In genomic region chr17:26142796-26143195, GRCm38 (mm10) we compare ENCODE assay signal across 18 mouse cellular contexts.
"Had no signal": no experiment of that assay in that cellular context is flagged by ENCODE, and none has a peak within 500 bp of the region (broad histone marks: within the 10 kb centered on the region; RNA-seq: fewer than 3 reads in every experiment).

No protein-coding gene starts in this region.

- ATAC-seq: midbrain, embryonic 13.5 days; midbrain, embryonic 16.5 days had no signal

- H3K27ac ChIP-seq: kidney, postnatal 0 days; left cerebral cortex, adult 2 months; liver, embryonic 13.5 days; midbrain, embryonic 13.5 days; neural tube, embryonic 12.5 days; neural tube, embryonic 15.5 days; stomach, postnatal 0 days had no signal

- H3K9ac ChIP-seq: liver, embryonic 13.5 days; midbrain, embryonic 13.5 days; neural tube, embryonic 12.5 days; neural tube, embryonic 15.5 days had no signal

- H3K4me3 ChIP-seq: left cerebral cortex, adult 2 months; liver, embryonic 13.5 days; midbrain, embryonic 13.5 days; neural tube, embryonic 12.5 days; neural tube, embryonic 15.5 days had no signal

- H3K4me2 ChIP-seq: liver, embryonic 13.5 days; midbrain, embryonic 13.5 days; neural tube, embryonic 12.5 days; neural tube, embryonic 15.5 days had no signal

- H3K9me3 ChIP-seq: liver, embryonic 13.5 days; midbrain, embryonic 13.5 days; neural tube, embryonic 12.5 days; neural tube, embryonic 15.5 days had no signal

- DNase-seq: kidney, adult 9 months; kidney, postnatal 36 days; layer of hippocampus, postnatal 36 days; liver, embryonic 13.5 days; lung, adult 2 months; lung, postnatal 14 days; right cerebral cortex, adult 18-20 months; right cerebral cortex, postnatal 14 days; right cerebral cortex, postnatal 4 days; thymus, adult 2 months; thymus, postnatal 25 days had no signal

- H3K27me3 ChIP-seq: liver, embryonic 13.5 days; midbrain, embryonic 13.5 days; neural tube, embryonic 12.5 days; neural tube, embryonic 15.5 days had no signal
